Comparison of ENCODE assay signal across 8 mouse cellular contexts in genomic region chr16:32660095-32660494, GRCm38 (mm10). TPM values are rescaled to one million over a fixed set of nuclear protein-coding genes. Genes with fewer than 3 reads are reported as not detected.
DNase-seq lines count a peak whose midpoint lies in the region; ATAC-seq and TF ChIP-seq lines count a peak whose summit lies in the region.

No protein-coding gene starts in this region.

- peaks cover 33% of the 10 kb centered on the region for H3K4me1 ChIP-seq in heart, postnatal 0 days (ENCODE audit: control insufficient read depth, insufficient read depth)
- peaks cover 17% of the 10 kb centered on the region for H3K4me1 ChIP-seq in cortical plate, adult 2 months (ENCODE audit: control insufficient read depth, insufficient read depth, low read length)
- peaks cover 69% of the 10 kb centered on the region for H3K4me1 ChIP-seq in hindbrain, embryonic 13.5 days (replicated peaks)
- H3K4me1 ChIP-seq in midbrain, postnatal 0 days (ENCODE audit: insufficient read depth, low read length): peaks cover 14% of the 10 kb centered on the region

- no peak overlapping the region for H3K4me3 ChIP-seq in heart, postnatal 0 days (ENCODE audit: low read depth, low read length)
- H3K4me3 ChIP-seq in cortical plate, adult 2 months (ENCODE audit: insufficient read depth, low read length): no peak overlapping the region; the same call in 1 of the 2 replicates
- H3K4me3 ChIP-seq in hindbrain, embryonic 13.5 days: no peak overlapping the region
- H3K4me3 ChIP-seq in midbrain, postnatal 0 days (ENCODE audit: low read depth, low read length): no peak overlapping the region

- H3K9ac ChIP-seq in heart, postnatal 0 days (replicated peaks; ENCODE audit: low read depth, low read length): no peak overlapping the region
- peak overlapping the region; percentile 77; the same call in 1 of the 2 replicates for H3K9ac ChIP-seq in hindbrain, embryonic 13.5 days
- H3K9ac ChIP-seq in midbrain, postnatal 0 days (replicated peaks; ENCODE audit: low read length, poor library complexity, severe bottlenecking): no peak overlapping the region

- TF ChIP-seq EP300 in heart, postnatal 0 days (IDR thresholded peaks at IDR 0.05; ENCODE audit: low read depth): no peak

- no peak for TF ChIP-seq CTCF in heart, postnatal 0 days (IDR thresholded peaks at IDR 0.05; ENCODE audit: low read depth)
- no peak for TF ChIP-seq CTCF in cortical plate, adult 2 months (IDR thresholded peaks at IDR 0.05; ENCODE audit: extremely low read depth, insufficient read depth, low read length)
- no peak for TF ChIP-seq CTCF in midbrain, postnatal 0 days (IDR thresholded peaks at IDR 0.05)

- ATAC-seq in heart, postnatal 0 days (ENCODE audit: insufficient read depth, low read depth): no peak
- ATAC-seq in hindbrain, embryonic 13.5 days (ENCODE audit: low FRiP score): no peak
- ATAC-seq in midbrain, postnatal 0 days (ENCODE audit: low FRiP score): no peak

- H3K4me2 ChIP-seq in heart, postnatal 0 days (ENCODE audit: low read depth, low read length): peak overlapping the region; percentile 49; the same call in 1 of the 2 replicates
- H3K4me2 ChIP-seq in hindbrain, embryonic 13.5 days: peak overlapping the region; percentile 72
- peak overlapping the region; percentile 67 for H3K4me2 ChIP-seq in midbrain, postnatal 0 days (ENCODE audit: low read depth, low read length, poor library complexity, severe bottlenecking)

- 69% methylated on average over 1 of the region's 1 CpGs for WGBS in heart, postnatal 0 days
- 38% methylated on average over 1 of the region's 1 CpGs for WGBS in hindbrain, embryonic 13.5 days
- 23% methylated on average over 1 of the region's 1 CpGs for WGBS in midbrain, postnatal 0 days

- no peak for DNase-seq in heart, postnatal 0 days (ENCODE audit: low spot score)
- DNase-seq in heart, postnatal 4 days: no peak
- no peak for DNase-seq in midbrain, postnatal 0 days (ENCODE audit: low spot score)
- DNase-seq in urinary bladder, postnatal 25 days (ENCODE audit: low spot score): no peak
- no peak for DNase-seq in B cell, adult 2 months
- DNase-seq in urinary bladder, postnatal 10 days (ENCODE audit: low spot score): no peak

- H3K36me3 ChIP-seq in heart, postnatal 0 days (replicated peaks; ENCODE audit: control insufficient read depth, insufficient read depth, low read length): no peaks in the 10 kb centered on the region
- H3K36me3 ChIP-seq in hindbrain, embryonic 13.5 days: no peaks in the 10 kb centered on the region
- peaks cover 5% of the 10 kb centered on the region; the same call in 1 of the 2 replicates for H3K36me3 ChIP-seq in midbrain, postnatal 0 days (ENCODE audit: insufficient read depth, low read length)

- H3K27me3 ChIP-seq in heart, postnatal 0 days (ENCODE audit: control insufficient read depth, insufficient read depth, low read length): no peaks in the 10 kb centered on the region
- no peaks in the 10 kb centered on the region for H3K27me3 ChIP-seq in hindbrain, embryonic 13.5 days
- H3K27me3 ChIP-seq in midbrain, postnatal 0 days (ENCODE audit: insufficient read depth, low read length): no peaks in the 10 kb centered on the region

- H3K27ac ChIP-seq in heart, postnatal 0 days (ENCODE audit: low read depth): peak overlapping the region; percentile 51
- peak overlapping the region; percentile 26; the same call in 1 of the 2 replicates for H3K27ac ChIP-seq in cortical plate, adult 2 months (ENCODE audit: insufficient read depth, low read length)
- peak overlapping the region; percentile 93 for H3K27ac ChIP-seq in hindbrain, embryonic 13.5 days
- H3K27ac ChIP-seq in midbrain, postnatal 0 days (ENCODE audit: low read depth, low read length): peak overlapping the region; percentile 34; the same call in 1 of the 2 replicates

- H3K9me3 ChIP-seq in heart, postnatal 0 days (replicated peaks; ENCODE audit: control insufficient read depth, low read length): no peaks in the 10 kb centered on the region
- no peaks in the 10 kb centered on the region for H3K9me3 ChIP-seq in hindbrain, embryonic 13.5 days
- H3K9me3 ChIP-seq in midbrain, postnatal 0 days (ENCODE audit: low read length): no peaks in the 10 kb centered on the region

- no peak for TF ChIP-seq POLR2A in cortical plate, adult 2 months (IDR thresholded peaks at IDR 0.05; ENCODE audit: extremely low read depth, insufficient read depth, low read length)

RNA-seq across cellular contexts. Expression of gene Tnk2, which starts 16.4 kb away (rescaled TPM):
- total RNA-seq in heart, postnatal 0 days (2014; rRNA removed; ENCODE audit: low replicate concordance): 9.4 and 14.2 TPM in 2 replicates
- 6.0 and 7.0 TPM in 2 replicates for polyA plus RNA-seq in heart, postnatal 0 days (2015; fragmentation: Nextera tagmentation; extraction: Ambion mirVana)
- 10 to 100 TPM; 38.4 to 49.9 TPM for total RNA-seq in heart, postnatal 4 days (2021)
- 202 and 204 TPM in 2 replicates for polyA plus RNA-seq in cortical plate, adult 2 months (2012; rRNA removed)
- polyA plus RNA-seq in hindbrain, embryonic 13.5 days (2015; fragmentation: Nextera tagmentation; extraction: Ambion mirVana): 18.0 and 19.1 TPM in 2 replicates
- 69.1 and 81.7 TPM in 2 replicates for total RNA-seq in midbrain, postnatal 0 days (2014; rRNA removed)
- 15.7 and 16.5 TPM in 2 replicates for polyA plus RNA-seq in midbrain, postnatal 0 days (2015; fragmentation: Nextera tagmentation; extraction: Ambion mirVana)

RNA-seq across cellular contexts. Expression of gene Tfrc, which starts 51.4 kb away (rescaled TPM):
- total RNA-seq in heart, postnatal 0 days (2014; rRNA removed; ENCODE audit: low replicate concordance): 35.3 and 71.7 TPM in 2 replicates
- 46.5 and 57.1 TPM in 2 replicates for polyA plus RNA-seq in heart, postnatal 0 days (2015; fragmentation: Nextera tagmentation; extraction: Ambion mirVana)
- total RNA-seq in heart, postnatal 4 days (2021): 100 to 1,000 TPM; 139 to 148 TPM
- polyA plus RNA-seq in cortical plate, adult 2 months (2012; rRNA removed): 77.7 and 82.2 TPM in 2 replicates
- polyA plus RNA-seq in hindbrain, embryonic 13.5 days (2015; fragmentation: Nextera tagmentation; extraction: Ambion mirVana): 32.6 and 44.3 TPM in 2 replicates
- total RNA-seq in midbrain, postnatal 0 days (2014; rRNA removed): 51.2 and 91.4 TPM in 2 replicates
- 39.8 and 40.6 TPM in 2 replicates for polyA plus RNA-seq in midbrain, postnatal 0 days (2015; fragmentation: Nextera tagmentation; extraction: Ambion mirVana)

Comparison
In these comparisons a context has a peak if more than half of its experiments do, and no peak if none do; other contexts are left out.
1. H3K27ac ChIP-seq: peak in every context shown above with its lines; median percentile 93 in hindbrain, embryonic 13.5 days; 51 in heart, postnatal 0 days; 34 in midbrain, postnatal 0 days; 26 in cortical plate, adult 2 months.
2. RNA of gene Tnk2, which starts 16.4 kb away (polyA plus RNA-seq): 202 to 204 TPM in cortical plate, adult 2 months; 18.0 to 19.1 TPM in hindbrain, embryonic 13.5 days, 15.7 to 16.5 TPM in midbrain, postnatal 0 days and 6.0 to 7.0 TPM in heart, postnatal 0 days; every median in the first group is over 10 times any median in the second.
3. Peak in every context shown above with its lines, with median percentiles within 50 percentile points of each other: H3K4me2 ChIP-seq.